Mouse (Mus musculus): ENCODE data around the gene Rec114. TPM values are rescaled to one million over a fixed set of nuclear protein-coding genes. Genes with fewer than 3 reads are reported as not detected.

Gene Rec114
- polyA plus RNA-seq, 1 experiment = 0.50 TPM

GRCm38 (mm10) chr9:58719471-58719870, 24.3 kb downstream of the Rec114 start:
- Histone ChIP-seq H3K36me3 (ENCODE audit: control insufficient read depth, insufficient read depth, low read length) (no peaks in the 10 kb centered on the region), H3K27me3 (replicated peaks; ENCODE audit: control insufficient read depth, insufficient read depth, low read length) (no peaks in the 10 kb centered on the region), H3K4me1 (ENCODE audit: control insufficient read depth, insufficient read depth, low read length) (peaks cover 6% of the 10 kb centered on the region; the same call in 1 of the 2 replicates), H3K27ac (ENCODE audit: insufficient read depth, low read depth, low read length) (no peak overlapping the region), H3K4me3 (ENCODE audit: insufficient read depth, low read depth, low read length) (no peak overlapping the region)
- WGBS = 19% methylated on average over 5 of the region's 5 CpGs
- TF ChIP-seq CTCF (conservative IDR thresholded peaks at IDR 0.05; ENCODE audit: insufficient read depth, insufficient read length, low read depth, low read length) (no peak), POLR2A (IDR thresholded peaks at IDR 0.05; ENCODE audit: low read depth, low read length) (no peak)
- DNase-seq = peak; percentile 34

- no peaks in the 10 kb centered on the region for H3K27me3 ChIP-seq (replicated peaks; ENCODE audit: control insufficient read depth, insufficient read depth, low read length)
- H3K36me3 ChIP-seq (ENCODE audit: control insufficient read depth, insufficient read depth, low read length) = no peaks in the 10 kb centered on the region
- TF ChIP-seq POLR2A (IDR thresholded peaks at IDR 0.05; ENCODE audit: low read depth, low read length) = no peak
- TF ChIP-seq CTCF (conservative IDR thresholded peaks at IDR 0.05; ENCODE audit: insufficient read depth, insufficient read length, low read depth, low read length) = no peak
- WGBS = 78% methylated on average over 3 of the region's 3 CpGs
- H3K4me3 ChIP-seq (ENCODE audit: insufficient read depth, low read depth, low read length) = no peak overlapping the region
- peaks cover 6% of the 10 kb centered on the region; the same call in 1 of the 2 replicates for H3K4me1 ChIP-seq (ENCODE audit: control insufficient read depth, insufficient read depth, low read length)
- DNase-seq = no peak
- H3K27ac ChIP-seq (ENCODE audit: insufficient read depth, low read depth, low read length) = no peak overlapping the region
These were observed 24.8 kb downstream of the Rec114 start for GRCm38 (mm10) chr9:58718964-58719363.

GRCm38 (mm10) chr9:58716886-58717285, 26.9 kb downstream of the Rec114 start:
- Histone ChIP-seq H3K36me3 (ENCODE audit: control insufficient read depth, insufficient read depth, low read length) (no peaks in the 10 kb centered on the region), H3K27me3 (replicated peaks; ENCODE audit: control insufficient read depth, insufficient read depth, low read length) (no peaks in the 10 kb centered on the region), H3K4me1 (ENCODE audit: control insufficient read depth, insufficient read depth, low read length) (peaks cover 6% of the 10 kb centered on the region; the same call in 1 of the 2 replicates), H3K27ac (ENCODE audit: insufficient read depth, low read depth, low read length) (peak overlapping the region; percentile 77), H3K4me3 (ENCODE audit: insufficient read depth, low read depth, low read length) (no peak overlapping the region)
- TF ChIP-seq POLR2A (IDR thresholded peaks at IDR 0.05; ENCODE audit: low read depth, low read length) = no peak
- TF ChIP-seq CTCF (conservative IDR thresholded peaks at IDR 0.05; ENCODE audit: insufficient read depth, insufficient read length, low read depth, low read length) = no peak
- WGBS = 23% methylated on average over 2 of the region's 2 CpGs
- DNase-seq = peak; percentile 83

- H3K27ac ChIP-seq (ENCODE audit: insufficient read depth, low read depth, low read length) = no peak overlapping the region
- H3K4me1 ChIP-seq (ENCODE audit: control insufficient read depth, insufficient read depth, low read length) = no peaks in the 10 kb centered on the region
- no peaks in the 10 kb centered on the region for H3K27me3 ChIP-seq (replicated peaks; ENCODE audit: control insufficient read depth, insufficient read depth, low read length)
- H3K36me3 ChIP-seq (ENCODE audit: control insufficient read depth, insufficient read depth, low read length) = no peaks in the 10 kb centered on the region
- no peak for TF ChIP-seq CTCF (conservative IDR thresholded peaks at IDR 0.05; ENCODE audit: insufficient read depth, insufficient read length, low read depth, low read length)
- TF ChIP-seq POLR2A (IDR thresholded peaks at IDR 0.05; ENCODE audit: low read depth, low read length) = no peak
- WGBS = 61% methylated on average over 7 of the region's 7 CpGs
- no peak overlapping the region for H3K4me3 ChIP-seq (ENCODE audit: insufficient read depth, low read depth, low read length)
- DNase-seq = no peak
These were observed 33.1 kb downstream of the Rec114 start for GRCm38 (mm10) chr9:58710642-58711041.

- H3K27me3 ChIP-seq (replicated peaks; ENCODE audit: control insufficient read depth, insufficient read depth, low read length) = no peaks in the 10 kb centered on the region
- no peaks in the 10 kb centered on the region for H3K4me1 ChIP-seq (ENCODE audit: control insufficient read depth, insufficient read depth, low read length)
- 16% methylated on average over 2 of the region's 2 CpGs for WGBS
- no peaks in the 10 kb centered on the region for H3K36me3 ChIP-seq (ENCODE audit: control insufficient read depth, insufficient read depth, low read length)
- DNase-seq = peak; percentile 79
- H3K4me3 ChIP-seq (ENCODE audit: insufficient read depth, low read depth, low read length) = no peak overlapping the region
- H3K27ac ChIP-seq (ENCODE audit: insufficient read depth, low read depth, low read length) = no peak overlapping the region
- no peak for TF ChIP-seq POLR2A (IDR thresholded peaks at IDR 0.05; ENCODE audit: low read depth, low read length)
- peak; percentile 79 for TF ChIP-seq CTCF (conservative IDR thresholded peaks at IDR 0.05; ENCODE audit: insufficient read depth, insufficient read length, low read depth, low read length)
These were observed 33.8 kb downstream of the Rec114 start for GRCm38 (mm10) chr9:58709939-58710338.

GRCm38 (mm10) chr9:58707796-58708195, 36.0 kb downstream of the Rec114 start:
- Histone ChIP-seq H3K27ac (ENCODE audit: insufficient read depth, low read depth, low read length) (no peak overlapping the region), H3K27me3 (replicated peaks; ENCODE audit: control insufficient read depth, insufficient read depth, low read length) (no peaks in the 10 kb centered on the region), H3K36me3 (ENCODE audit: control insufficient read depth, insufficient read depth, low read length) (no peaks in the 10 kb centered on the region), H3K4me1 (ENCODE audit: control insufficient read depth, insufficient read depth, low read length) (no peaks in the 10 kb centered on the region), H3K4me3 (ENCODE audit: insufficient read depth, low read depth, low read length) (no peak overlapping the region)
- WGBS = 79% methylated on average over 11 of the region's 11 CpGs
- no peak for TF ChIP-seq POLR2A (IDR thresholded peaks at IDR 0.05; ENCODE audit: low read depth, low read length)
- no peak for TF ChIP-seq CTCF (conservative IDR thresholded peaks at IDR 0.05; ENCODE audit: insufficient read depth, insufficient read length, low read depth, low read length)
- DNase-seq = no peak

- no peak for TF ChIP-seq CTCF (conservative IDR thresholded peaks at IDR 0.05; ENCODE audit: insufficient read depth, insufficient read length, low read depth, low read length)
- H3K4me3 ChIP-seq (ENCODE audit: insufficient read depth, low read depth, low read length) = no peak overlapping the region
- no peak overlapping the region for H3K27ac ChIP-seq (ENCODE audit: insufficient read depth, low read depth, low read length)
- no peaks in the 10 kb centered on the region for H3K4me1 ChIP-seq (ENCODE audit: control insufficient read depth, insufficient read depth, low read length)
- H3K36me3 ChIP-seq (ENCODE audit: control insufficient read depth, insufficient read depth, low read length) = no peaks in the 10 kb centered on the region
- H3K27me3 ChIP-seq (replicated peaks; ENCODE audit: control insufficient read depth, insufficient read depth, low read length) = no peaks in the 10 kb centered on the region
- 71% methylated on average over 7 of the region's 7 CpGs for WGBS
- no peak for DNase-seq
These were observed 37.7 kb downstream of the Rec114 start for GRCm38 (mm10) chr9:58706024-58706423.

Measured in kidney, adult 2 months (tissue).